Mouse (Mus musculus) c-Kit-positive CD71-negative TER-119-negative erythroid progenitor cells, embryonic 14.5 days (primary cell): ENCODE results near the gene Gm8297.
"Not testable (repeated sequence)": the region's sequence is repeated elsewhere in the genome, so short reads cannot be mapped to it uniquely, and the experiment has no call there.

ENCODE experiments used
- DNase-seq: peaks from one replicate; pipeline ENCODE4 v3.0.0-alpha.2; 2013; ENCODE audit warnings: low read depth

Gene Gm8297

DNA sequence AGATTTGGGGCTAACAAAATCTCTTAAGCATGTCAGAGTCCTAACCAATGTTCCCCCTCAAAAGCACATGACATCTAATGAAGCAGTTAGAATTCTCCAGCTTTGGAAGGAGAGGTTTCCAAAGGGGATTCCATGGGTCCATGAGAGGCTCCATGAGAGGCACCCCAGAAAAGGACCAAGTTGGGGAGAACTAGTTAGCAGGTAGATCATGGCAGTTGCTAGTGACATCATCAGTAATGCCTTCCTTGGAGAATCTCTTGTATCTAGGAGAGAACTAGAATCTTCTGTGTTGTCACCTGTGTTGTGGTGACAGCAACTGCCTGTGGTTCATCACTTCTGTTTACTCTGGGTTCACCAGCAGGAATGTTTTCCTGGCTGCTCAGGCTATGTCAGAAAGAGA is at the start of gene Gm8297:
Gm8297 (plus strand) TSS at position 301 of the 400 bp plus-strand sequence.
- DNase-seq: not testable (repeated sequence)

DNA sequence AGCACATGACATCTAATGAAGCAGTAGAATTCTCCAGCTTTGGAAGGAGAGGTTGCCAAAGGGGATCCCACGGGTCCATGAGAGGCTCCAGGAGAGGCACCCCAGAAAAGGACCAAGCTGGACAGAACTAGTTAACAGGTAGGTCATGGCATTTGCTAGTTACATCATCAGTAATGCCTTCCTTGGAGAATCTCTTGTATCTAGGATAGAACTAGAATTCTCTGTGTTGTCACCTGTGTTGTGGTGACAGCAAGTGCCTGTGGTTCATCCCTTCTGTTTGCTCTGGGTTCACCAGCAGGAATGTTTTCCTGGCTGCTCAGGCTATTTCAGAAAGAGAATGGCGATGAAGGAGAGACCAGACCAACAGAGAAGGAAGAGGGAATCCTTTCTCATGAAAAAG is 31.9 kb downstream of the Gm8297 start, which contains the start of gene Gm3298:
Gm3298 (plus strand) TSS at position 301 of the 400 bp plus-strand sequence.
- DNase-seq: not testable (repeated sequence)
